Mouse (Mus musculus): ENCODE results near the gene Dmwd. TPM values are rescaled to one million over a fixed set of nuclear protein-coding genes. Genes with fewer than 3 reads are reported as not detected.
"Not testable (repeated sequence)": the region's sequence is repeated elsewhere in the genome, so short reads cannot be mapped to it uniquely, and the experiment has no call there.

Gene Dmwd
- polyA plus RNA-seq, 1 experiment = 27.7 TPM

GRCm38 (mm10) chr7:19057405-19057804 lies 18.6 kb upstream of the Dmwd start:
- no peaks in the 10 kb centered on the region for H3K4me1 ChIP-seq (ENCODE audit: control insufficient read depth, insufficient read depth, low read length)
- H3K27ac ChIP-seq (ENCODE audit: control insufficient read depth, insufficient read depth, low read depth, low read length, poor library complexity) = no peak overlapping the region
- no peak overlapping the region for H3K4me3 ChIP-seq (replicated peaks; ENCODE audit: control insufficient read depth, low read depth, low read length)
- TF ChIP-seq POLR2A (IDR thresholded peaks at IDR 0.05; ENCODE audit: borderline replicate concordance, control insufficient read depth, low read depth, low read length) = no peak
- TF ChIP-seq CTCF (IDR thresholded peaks at IDR 0.05; ENCODE audit: control insufficient read depth, insufficient read depth, low read length) = no peak
- WGBS = 54% methylated on average over 10 of the region's 10 CpGs

GRCm38 (mm10) chr7:19065896-19066295 lies 10.1 kb upstream of the Dmwd start:
- no peaks in the 10 kb centered on the region for H3K4me1 ChIP-seq (ENCODE audit: control insufficient read depth, insufficient read depth, low read length)
- TF ChIP-seq CTCF (IDR thresholded peaks at IDR 0.05; ENCODE audit: control insufficient read depth, insufficient read depth, low read length) (no peak), POLR2A (IDR thresholded peaks at IDR 0.05; ENCODE audit: borderline replicate concordance, control insufficient read depth, low read depth, low read length) (no peak)
- no peak overlapping the region for H3K4me3 ChIP-seq (replicated peaks; ENCODE audit: control insufficient read depth, low read depth, low read length)
- H3K27ac ChIP-seq (ENCODE audit: control insufficient read depth, insufficient read depth, low read depth, low read length, poor library complexity) = no peak overlapping the region
- 48% methylated on average over 13 of the region's 13 CpGs for WGBS

GRCm38 (mm10) chr7:19067063-19067462 lies 9.0 kb upstream of the Dmwd start:
- no peak for TF ChIP-seq CTCF (IDR thresholded peaks at IDR 0.05; ENCODE audit: control insufficient read depth, insufficient read depth, low read length)
- TF ChIP-seq POLR2A (IDR thresholded peaks at IDR 0.05; ENCODE audit: borderline replicate concordance, control insufficient read depth, low read depth, low read length) = no peak
- Histone ChIP-seq H3K4me3 (replicated peaks; ENCODE audit: control insufficient read depth, low read depth, low read length) (no peak overlapping the region), H3K4me1 (ENCODE audit: control insufficient read depth, insufficient read depth, low read length) (no peaks in the 10 kb centered on the region), H3K27ac (ENCODE audit: control insufficient read depth, insufficient read depth, low read depth, low read length, poor library complexity) (no peak overlapping the region)
- WGBS = 32% methylated on average over 14 of the region's 14 CpGs

GRCm38 (mm10) chr7:19067935-19068334 lies 8.1 kb upstream of the Dmwd start:
- TF ChIP-seq CTCF (IDR thresholded peaks at IDR 0.05; ENCODE audit: control insufficient read depth, insufficient read depth, low read length) (no peak), POLR2A (IDR thresholded peaks at IDR 0.05; ENCODE audit: borderline replicate concordance, control insufficient read depth, low read depth, low read length) (no peak)
- 66% methylated on average over 12 of the region's 14 CpGs for WGBS

GRCm38 (mm10) chr7:19068707-19069106 lies 7.3 kb upstream of the Dmwd start:
- 0% methylated on average over 2 of the region's 2 CpGs for WGBS
- TF ChIP-seq CTCF (IDR thresholded peaks at IDR 0.05; ENCODE audit: control insufficient read depth, insufficient read depth, low read length) = peak; percentile 74
- no peak for TF ChIP-seq POLR2A (IDR thresholded peaks at IDR 0.05; ENCODE audit: borderline replicate concordance, control insufficient read depth, low read depth, low read length)
- H3K4me1 ChIP-seq (ENCODE audit: control insufficient read depth, insufficient read depth, low read length) = no peaks in the 10 kb centered on the region
- no peak overlapping the region for H3K4me3 ChIP-seq (replicated peaks; ENCODE audit: control insufficient read depth, low read depth, low read length)
- no peak overlapping the region for H3K27ac ChIP-seq (ENCODE audit: control insufficient read depth, insufficient read depth, low read depth, low read length, poor library complexity)

More at GRCm38 (mm10) chr7:19067935-19068334, 8.1 kb upstream of the Dmwd start:
- H3K27ac ChIP-seq (ENCODE audit: control insufficient read depth, insufficient read depth, low read depth, low read length, poor library complexity) = no peak overlapping the region
- no peaks in the 10 kb centered on the region for H3K4me1 ChIP-seq (ENCODE audit: control insufficient read depth, insufficient read depth, low read length)
- no peak overlapping the region for H3K4me3 ChIP-seq (replicated peaks; ENCODE audit: control insufficient read depth, low read depth, low read length)

GRCm38 (mm10) chr7:19069500-19069899 lies 6.5 kb upstream of the Dmwd start:
- Histone ChIP-seq H3K4me3 (replicated peaks; ENCODE audit: control insufficient read depth, low read depth, low read length) (no peak overlapping the region), H3K4me1 (ENCODE audit: control insufficient read depth, insufficient read depth, low read length) (no peaks in the 10 kb centered on the region), H3K27ac (ENCODE audit: control insufficient read depth, insufficient read depth, low read depth, low read length, poor library complexity) (no peak overlapping the region)
- TF ChIP-seq CTCF (IDR thresholded peaks at IDR 0.05; ENCODE audit: control insufficient read depth, insufficient read depth, low read length) (peak; percentile 65), POLR2A (IDR thresholded peaks at IDR 0.05; ENCODE audit: borderline replicate concordance, control insufficient read depth, low read depth, low read length) (no peak)
- WGBS = 42% methylated on average over 3 of the region's 3 CpGs

GRCm38 (mm10) chr7:19071024-19071423 lies 5.0 kb upstream of the Dmwd start:
- WGBS = 18% methylated on average over 3 of the region's 3 CpGs
- not testable (repeated sequence) for H3K4me3 ChIP-seq (replicated peaks; ENCODE audit: control insufficient read depth, low read depth, low read length); H3K27ac ChIP-seq (ENCODE audit: control insufficient read depth, insufficient read depth, low read depth, low read length, poor library complexity); H3K4me1 ChIP-seq (ENCODE audit: control insufficient read depth, insufficient read depth, low read length)

GRCm38 (mm10) chr7:19073504-19073903 lies 2.5 kb upstream of the Dmwd start:
- Histone ChIP-seq H3K4me3 (replicated peaks; ENCODE audit: control insufficient read depth, low read depth, low read length) (no peak overlapping the region), H3K4me1 (ENCODE audit: control insufficient read depth, insufficient read depth, low read length) (peaks cover 10% of the 10 kb centered on the region), H3K27ac (ENCODE audit: control insufficient read depth, insufficient read depth, low read depth, low read length, poor library complexity) (no peak overlapping the region)
- WGBS = 78% methylated on average over 9 of the region's 9 CpGs
- TF ChIP-seq POLR2A (IDR thresholded peaks at IDR 0.05; ENCODE audit: borderline replicate concordance, control insufficient read depth, low read depth, low read length) (no peak), CTCF (IDR thresholded peaks at IDR 0.05; ENCODE audit: control insufficient read depth, insufficient read depth, low read length) (peak; percentile 59; the same call in 1 of the 2 replicates)

- TF ChIP-seq CTCF (IDR thresholded peaks at IDR 0.05; ENCODE audit: control insufficient read depth, insufficient read depth, low read length) = no peak
- no peak for TF ChIP-seq POLR2A (IDR thresholded peaks at IDR 0.05; ENCODE audit: borderline replicate concordance, control insufficient read depth, low read depth, low read length)
- Histone ChIP-seq H3K4me1 (ENCODE audit: control insufficient read depth, insufficient read depth, low read length) (peaks cover 10% of the 10 kb centered on the region), H3K4me3 (replicated peaks; ENCODE audit: control insufficient read depth, low read depth, low read length) (no peak overlapping the region), H3K27ac (ENCODE audit: control insufficient read depth, insufficient read depth, low read depth, low read length, poor library complexity) (no peak overlapping the region)
- 94% methylated on average over 6 of the region's 6 CpGs for WGBS
Measured at GRCm38 (mm10) chr7:19074494-19074893, 1.5 kb upstream of the Dmwd start.
